Mouse (Mus musculus) lung, adult 2 months (tissue): ENCODE data around the gene Nhsl1.

Experiments used
- CTCF ChIP-seq: fragments of 200-500 bp; IDR thresholded peaks from 2 replicates; pipeline ENCODE4 v1.5.1; 2011; ENCODE audit warnings: mild to moderate bottlenecking, low read length, control low read depth; ENCODE audit not compliant: insufficient read depth
- POLR2A ChIP-seq: fragments of 200-500 bp; IDR thresholded peaks from 2 replicates; pipeline ENCODE4 v1.6.1; 2011; ENCODE audit warnings: low read depth, mild to moderate bottlenecking, control low read depth, low read length, borderline replicate concordance; ENCODE audit errors: extremely low read depth

DNA sequence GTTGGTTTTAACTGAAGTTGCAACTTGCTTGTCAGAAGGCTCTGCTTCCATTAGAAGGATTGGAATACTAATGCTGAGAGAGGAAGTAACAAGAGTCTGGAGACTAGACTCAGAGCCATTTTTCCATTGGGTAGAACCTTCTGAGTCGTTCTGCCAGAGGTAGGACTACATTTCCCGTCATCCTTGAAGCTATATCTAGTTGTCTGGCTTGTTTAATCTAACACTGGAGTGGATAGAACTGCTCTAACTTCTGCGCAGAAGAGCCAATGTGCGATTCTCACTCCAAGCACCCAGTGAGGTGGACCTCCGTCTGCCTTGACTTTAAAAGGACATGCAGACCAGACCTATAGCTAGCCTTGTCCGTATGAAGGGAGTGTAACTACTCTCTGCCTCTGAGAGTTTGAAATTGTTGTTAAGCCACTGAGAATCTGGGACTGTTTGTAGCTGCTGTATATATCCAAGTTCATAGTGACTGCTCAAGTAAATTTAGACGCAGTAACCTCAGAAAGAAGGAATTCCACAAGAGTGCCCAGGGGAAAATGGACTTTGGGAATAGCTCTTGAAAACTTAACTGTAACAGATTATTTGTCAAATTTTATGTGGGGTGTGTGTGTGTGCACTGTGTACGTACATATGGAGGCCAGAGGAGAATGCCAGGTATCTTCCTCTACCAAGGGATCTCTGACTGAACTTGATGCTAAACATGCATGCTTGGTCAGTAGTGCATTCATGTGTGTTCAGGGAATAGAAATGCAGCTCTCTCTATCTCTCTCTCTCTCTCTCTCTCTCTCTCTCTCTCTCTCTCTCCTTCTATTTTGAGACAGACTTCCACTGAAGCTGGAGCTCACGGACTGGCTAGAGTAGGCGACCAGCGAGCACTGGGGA lies 174.5 kb downstream of the Nhsl1 start:
- TF ChIP-seq POLR2A (no peak), CTCF (no peak)
